Comparison of ENCODE assay signal across 19 mouse cellular contexts in the genomic region with DNA sequence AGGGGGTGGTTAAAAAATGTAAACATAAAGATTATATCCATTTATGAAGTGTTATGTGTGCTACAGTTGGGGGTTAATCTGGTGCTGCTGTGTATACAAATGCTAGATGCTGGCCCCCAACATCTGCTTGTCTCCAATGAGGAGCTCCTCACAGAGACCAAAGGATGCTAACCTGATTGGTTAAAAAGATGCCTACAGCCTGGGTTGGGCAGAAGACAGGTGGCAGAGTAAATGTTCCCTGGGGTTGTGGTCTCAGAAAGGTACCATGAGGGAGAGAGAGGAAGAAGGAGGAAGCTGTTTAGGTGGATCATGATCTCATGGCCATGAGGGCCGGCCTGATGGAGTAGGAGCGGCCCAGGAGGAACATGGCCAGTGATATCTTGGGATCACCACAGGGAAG.
DNase-seq lines count a peak whose midpoint lies in the region; ATAC-seq and TF ChIP-seq lines count a peak whose summit lies in the region.
"Had no signal": no experiment of that assay in that cellular context is flagged by ENCODE, and none has a peak within 500 bp of the region (broad histone marks: within the 10 kb centered on the region; RNA-seq: fewer than 3 reads in every experiment).

No protein-coding gene starts in this region.

- no peaks in the 10 kb centered on the region for H3K27me3 ChIP-seq in thymus, adult 2 months (ENCODE audit: control insufficient read depth, insufficient read depth, low read length)
- H3K27me3 ChIP-seq in kidney, embryonic 16.5 days (ENCODE audit: insufficient read depth, low read length) = no peaks in the 10 kb centered on the region
- H3K27me3 ChIP-seq: embryonic facial prominence, embryonic 12.5 days; forebrain, embryonic 13.5 days; forebrain, embryonic 15.5 days had no signal

- ATAC-seq in kidney, embryonic 16.5 days (ENCODE audit: low FRiP score, low TSS enrichment) = no peak
- ATAC-seq: forebrain, embryonic 13.5 days; forebrain, embryonic 15.5 days had no signal

- peak; percentile 43 for DNase-seq in thymus, adult 2 months
- peak; percentile 45 to 59 for DNase-seq in thymus, postnatal 10 days (ENCODE audit: low spot score in 2 of 2)
- DNase-seq in thymus, postnatal 25 days = peak; percentile 53
- DNase-seq in thymus, postnatal 4 days = peak; percentile 38
- no peak for DNase-seq in testis, postnatal 10 days (ENCODE audit: low spot score)
- no peak for DNase-seq in adipocyte (ENCODE audit: low spot score)
- DNase-seq in testis, postnatal 14 days (ENCODE audit: low spot score) = no peak
- DNase-seq: adrenal gland, adult 8-10 months; adrenal gland, postnatal 14 days; cerebellum, adult 11-12 months; cerebellum, adult 2 months; cerebellum, adult 9-10 months; cerebellum, postnatal 10 days; cerebellum, postnatal 25 days had no signal

- no peak for TF ChIP-seq CTCF in thymus, adult 2 months (IDR thresholded peaks at IDR 0.05; ENCODE audit: borderline replicate concordance, control insufficient read depth, extremely low read depth, insufficient read depth, low read length, poor library complexity)

- H3K9me3 ChIP-seq in kidney, embryonic 16.5 days (ENCODE audit: low read length) = no peaks in the 10 kb centered on the region
- H3K9me3 ChIP-seq: embryonic facial prominence, embryonic 10.5 days; embryonic facial prominence, embryonic 12.5 days; forebrain, embryonic 13.5 days; forebrain, embryonic 15.5 days had no signal

- TF ChIP-seq POLR2A in thymus, adult 2 months (IDR thresholded peaks at IDR 0.05; ENCODE audit: control insufficient read depth, extremely low read depth, insufficient read depth, low read length, poor library complexity) = no peak

- H3K9ac ChIP-seq in kidney, embryonic 16.5 days (replicated peaks; ENCODE audit: low read length) = no peak overlapping the region
- H3K9ac ChIP-seq: embryonic facial prominence, embryonic 12.5 days; forebrain, embryonic 13.5 days; forebrain, embryonic 15.5 days had no signal

- WGBS in thymus, adult 2 months = 73% methylated on average over 2 of the region's 2 CpGs
- 100% methylated on average over 2 of the region's 2 CpGs for WGBS in kidney, embryonic 16.5 days

- no peak overlapping the region for H3K4me2 ChIP-seq in kidney, embryonic 16.5 days (replicated peaks; ENCODE audit: low read depth, low read length)
- H3K4me2 ChIP-seq: embryonic facial prominence, embryonic 12.5 days; forebrain, embryonic 13.5 days; forebrain, embryonic 15.5 days had no signal

- no peaks in the 10 kb centered on the region for H3K36me3 ChIP-seq in thymus, adult 2 months (ENCODE audit: control insufficient read depth, insufficient read depth, low read length)
- H3K36me3 ChIP-seq in kidney, embryonic 16.5 days (ENCODE audit: insufficient read depth, low read length) = no peaks in the 10 kb centered on the region
- H3K36me3 ChIP-seq: embryonic facial prominence, embryonic 10.5 days; embryonic facial prominence, embryonic 12.5 days; forebrain, embryonic 15.5 days had no signal

- H3K4me1 ChIP-seq in thymus, adult 2 months (replicated peaks; ENCODE audit: control insufficient read depth, insufficient read depth, low read length) = peaks cover 53% of the 10 kb centered on the region
- no peaks in the 10 kb centered on the region for H3K4me1 ChIP-seq in kidney, embryonic 16.5 days (ENCODE audit: insufficient read depth, low read length)
- H3K4me1 ChIP-seq: embryonic facial prominence, embryonic 10.5 days; embryonic facial prominence, embryonic 12.5 days; forebrain, embryonic 13.5 days had no signal

- peak overlapping the region; percentile 51 for H3K27ac ChIP-seq in thymus, adult 2 months (ENCODE audit: control insufficient read depth, insufficient read depth, low read length)
- no peak overlapping the region for H3K27ac ChIP-seq in kidney, embryonic 16.5 days (ENCODE audit: low read length)
- H3K27ac ChIP-seq: embryonic facial prominence, embryonic 10.5 days; embryonic facial prominence, embryonic 12.5 days; forebrain, embryonic 13.5 days; forebrain, embryonic 15.5 days had no signal

- no peak overlapping the region for H3K4me3 ChIP-seq in thymus, adult 2 months (ENCODE audit: control insufficient read depth, insufficient read depth, low read length)
- no peak overlapping the region for H3K4me3 ChIP-seq in kidney, embryonic 16.5 days (ENCODE audit: low read length)
- H3K4me3 ChIP-seq: embryonic facial prominence, embryonic 10.5 days; embryonic facial prominence, embryonic 12.5 days; forebrain, embryonic 13.5 days; forebrain, embryonic 15.5 days had no signal

Comparison
In these comparisons a context has a peak if more than half of its experiments do, and no peak if none do; other contexts are left out.
1. DNase-seq: peak in thymus, adult 2 months (single experiment), thymus, postnatal 10 days (2 of 2), thymus, postnatal 25 days (single experiment) and thymus, postnatal 4 days (single experiment); none in testis, postnatal 10 days (single experiment), adipocyte (single experiment) and testis, postnatal 14 days (single experiment).